Mouse (Mus musculus): ENCODE data around the gene Fadd.

The Fadd gene

DNA sequence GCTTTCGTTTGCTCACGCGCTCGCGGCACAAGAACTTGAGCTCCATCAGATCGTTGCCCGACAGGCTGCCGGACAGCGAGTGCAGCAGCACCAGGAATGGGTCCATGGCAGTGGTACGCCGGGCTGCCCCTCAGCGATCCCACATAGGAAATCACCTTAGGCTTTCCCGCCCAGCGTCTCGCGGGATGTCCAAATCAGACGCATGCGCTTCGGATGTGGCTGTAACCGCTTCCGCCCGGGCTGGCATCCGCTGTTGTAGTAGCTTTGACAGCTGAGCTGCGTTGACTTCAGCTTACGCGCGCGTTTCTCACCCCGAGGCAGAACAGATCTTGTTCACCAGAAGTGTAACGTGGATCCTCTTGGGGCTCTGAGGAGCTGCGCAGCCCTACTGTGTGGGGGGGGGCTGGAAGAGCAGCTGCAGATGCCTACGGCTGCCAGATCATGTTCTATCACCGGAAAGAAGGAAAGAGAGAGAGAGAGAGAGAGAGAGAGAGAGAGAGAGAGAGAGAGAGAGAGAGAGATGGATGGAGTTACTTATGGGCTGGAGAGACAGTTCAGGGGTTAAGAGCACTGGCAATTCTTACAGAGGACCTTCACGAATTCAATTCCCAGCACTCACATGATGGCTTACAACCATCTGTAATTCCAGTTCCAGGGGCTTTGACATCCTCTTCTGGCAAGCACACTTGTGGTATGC, at the start of gene Fadd:
Fadd (minus strand) TSS at position 180 of the 697 bp plus-strand sequence.
- peak; percentile 89 for DNase-seq

GRCm38 (mm10) chr7:144630622-144631021, 48.4 kb upstream of the Fadd start:
- DNase-seq = no peak

DNA sequence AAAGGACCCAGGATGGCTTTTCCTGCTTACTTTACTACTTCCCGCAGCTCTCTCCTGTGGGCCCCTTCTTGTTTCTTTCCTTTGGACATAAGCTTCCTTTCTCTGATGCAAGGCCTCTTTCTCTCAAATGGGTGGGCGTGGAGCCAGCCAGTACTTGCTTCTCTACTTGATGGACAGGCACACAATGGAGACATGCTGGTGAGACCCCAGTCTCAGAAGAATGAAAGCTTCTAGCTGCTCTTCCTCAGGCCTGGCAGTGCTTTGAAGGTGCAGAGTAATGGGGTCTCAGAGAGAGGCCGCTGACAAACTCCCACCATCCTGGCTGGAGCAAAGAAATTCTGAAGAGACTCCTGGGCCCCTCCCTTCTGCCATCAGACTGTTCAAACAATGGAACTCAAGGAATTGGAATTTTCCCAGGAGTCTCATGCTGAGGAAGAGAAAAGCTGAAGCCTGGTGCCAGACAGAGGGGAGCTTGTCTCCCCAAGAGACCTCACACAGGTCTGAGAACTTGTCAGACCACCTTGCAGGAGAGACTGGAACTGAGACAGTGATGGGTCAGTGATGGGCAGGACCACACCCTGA, 46.2 kb upstream of the Fadd start:
- no peak for DNase-seq

GRCm38 (mm10) chr7:144627606-144628333, 45.5 kb upstream of the Fadd start:
- no peak for DNase-seq

DNA sequence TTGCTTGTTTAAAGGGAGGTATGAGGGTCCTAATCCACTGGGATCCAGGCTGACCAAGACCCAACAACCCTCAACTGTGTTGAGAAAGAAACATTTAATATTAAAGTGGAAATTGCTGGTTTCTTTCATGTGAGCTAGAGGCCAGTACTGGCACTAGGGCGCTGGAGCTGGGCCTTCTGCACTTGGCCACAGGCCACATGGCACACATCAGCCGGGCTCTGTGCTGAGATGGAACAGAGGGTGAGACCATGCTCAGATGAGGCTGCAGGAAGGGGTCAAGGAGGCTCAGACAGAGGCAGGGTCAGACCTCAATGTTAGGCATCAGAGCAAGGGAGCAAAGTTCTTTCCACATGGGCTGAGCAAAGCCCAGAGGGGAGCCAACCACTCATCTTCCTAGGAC, 43.8 kb upstream of the Fadd start:
- DNase-seq = no peak

DNA sequence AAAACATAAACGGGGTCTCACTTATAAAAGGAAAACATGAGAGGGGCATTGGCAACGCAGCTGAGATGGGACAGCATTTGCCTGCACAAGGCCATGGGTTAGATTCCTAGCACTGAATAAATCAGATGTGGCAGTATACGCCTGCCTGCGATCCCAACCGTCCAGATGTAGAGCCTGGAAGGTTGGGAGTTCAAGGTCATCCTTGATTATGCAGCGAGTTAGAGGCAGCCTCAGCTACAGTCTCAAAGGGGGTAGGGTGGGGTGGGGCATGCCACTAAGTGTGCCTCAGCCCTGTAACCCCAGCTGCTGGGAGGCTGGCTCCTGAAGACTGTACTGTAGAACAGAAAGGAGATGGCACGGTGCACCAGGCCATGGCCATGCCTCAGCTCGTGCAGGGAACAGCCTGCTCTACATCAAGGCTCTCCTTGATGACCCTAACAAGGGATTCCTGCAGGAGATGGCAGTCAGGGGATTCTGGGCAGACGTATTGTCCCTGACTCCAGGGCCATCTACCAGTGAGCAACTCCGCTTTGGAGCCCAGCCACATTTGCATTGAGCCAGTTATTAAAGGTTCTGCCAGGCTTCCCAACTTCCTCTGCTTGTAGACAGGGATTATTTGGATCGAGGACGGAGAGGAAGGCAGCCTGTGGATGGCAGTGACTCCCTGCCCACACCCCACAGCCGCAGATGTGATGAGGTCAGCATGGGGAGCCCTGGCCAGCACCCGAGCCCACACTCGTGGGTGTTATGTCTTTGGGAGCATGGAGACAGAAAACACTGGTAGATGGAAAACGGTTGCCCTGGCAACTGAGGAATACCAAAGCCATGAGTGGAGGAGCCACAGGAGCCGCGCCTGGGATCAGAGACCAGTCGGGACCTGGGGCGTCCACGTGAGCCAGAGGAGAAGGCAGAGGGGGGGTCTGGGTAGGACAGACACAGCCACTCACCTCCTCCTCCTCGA, 38.7 kb upstream of the Fadd start:
- DNase-seq = peak; percentile 26

GRCm38 (mm10) chr7:144620315-144620714, 38.1 kb upstream of the Fadd start:
- no peak for DNase-seq

GRCm38 (mm10) chr7:144615343-144615742, 33.1 kb upstream of the Fadd start:
- no peak for DNase-seq

GRCm38 (mm10) chr7:144612829-144613228, 30.6 kb upstream of the Fadd start:
- no peak for DNase-seq

DNA sequence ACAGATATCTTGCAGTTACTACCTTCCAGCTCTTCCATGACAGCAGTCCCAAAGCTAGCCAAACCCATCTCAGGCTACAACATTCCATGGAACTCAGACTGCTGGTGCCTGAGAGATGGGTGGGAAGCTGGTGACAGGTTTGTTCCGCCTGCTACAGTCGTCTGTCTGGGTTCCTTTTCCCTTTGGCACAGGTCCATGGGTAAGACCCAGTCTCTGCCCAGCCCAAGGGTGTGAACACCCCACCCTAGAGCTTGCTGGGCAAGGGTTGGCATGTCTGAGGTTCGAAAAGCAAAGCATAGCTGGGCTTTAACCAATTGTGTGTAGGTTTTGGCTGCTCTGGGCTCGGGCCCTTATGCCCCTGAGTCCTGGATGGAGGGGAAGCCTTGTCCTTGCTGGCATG, 30.1 kb upstream of the Fadd start:
- DNase-seq = no peak

DNA sequence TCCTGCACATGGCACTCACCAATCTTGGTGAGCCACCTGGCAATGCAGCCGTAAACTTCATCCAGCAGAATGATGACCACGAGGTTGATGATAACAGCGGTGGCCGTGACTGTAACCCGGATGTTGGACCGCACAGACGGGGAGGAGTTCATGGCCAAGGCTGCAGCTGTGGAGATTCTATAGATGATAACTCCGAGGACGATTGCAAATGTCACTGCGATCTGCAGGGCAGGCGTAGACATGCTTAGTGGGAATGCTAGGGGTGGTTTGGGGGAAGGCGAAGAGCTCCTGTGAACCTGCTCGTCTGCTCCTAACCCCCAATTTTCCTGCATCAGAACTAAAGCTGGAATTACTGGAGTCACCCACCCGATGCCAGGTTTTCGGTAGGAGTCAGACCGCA, 29.3 kb upstream of the Fadd start:
- DNase-seq = no peak

- DNase-seq = no peak
Measured at GRCm38 (mm10) chr7:144609568-144609967, 27.3 kb upstream of the Fadd start.

DNA sequence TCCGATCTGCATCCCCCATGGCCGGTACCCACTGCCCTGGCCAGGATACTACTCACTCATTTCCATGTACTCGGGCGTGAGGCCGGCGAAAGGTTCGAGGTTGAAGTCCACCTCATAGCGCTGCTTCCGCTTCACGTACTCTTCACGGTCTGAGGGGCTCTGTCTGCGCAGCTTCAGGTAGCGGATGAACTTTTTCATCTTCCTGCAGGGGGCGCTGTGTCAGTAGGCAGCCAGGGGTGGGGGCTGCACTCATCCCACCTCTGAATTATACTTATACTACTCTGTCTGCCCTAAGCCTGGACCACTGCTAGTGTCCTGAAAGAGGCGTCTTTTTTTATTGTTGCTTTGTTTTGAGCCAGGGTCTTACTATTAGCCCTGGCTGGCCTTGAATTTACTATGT, 25.6 kb upstream of the Fadd start:
- no peak for DNase-seq

DNA sequence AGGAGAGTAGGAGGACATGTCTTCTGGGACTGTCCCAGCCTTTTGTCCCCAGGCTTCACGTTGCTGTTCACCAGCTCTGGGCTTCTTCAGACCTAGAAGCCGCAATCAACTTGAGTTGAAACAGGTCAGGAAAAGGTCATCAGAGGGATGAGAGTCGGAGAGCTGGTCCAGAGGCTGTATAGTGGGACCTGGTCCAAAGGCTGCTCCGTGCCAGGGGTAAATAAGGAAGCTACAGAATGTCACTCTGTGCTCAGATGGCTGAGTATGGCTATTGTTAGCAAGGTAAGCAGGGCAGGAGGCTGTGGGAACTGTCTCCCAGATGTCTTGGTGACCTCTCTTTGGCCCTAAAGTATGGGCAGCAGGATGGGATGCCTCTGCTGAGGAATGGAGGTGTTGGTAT, 22.5 kb upstream of the Fadd start:
- DNase-seq = no peak

GRCm38 (mm10) chr7:144604291-144604690, 22.0 kb upstream of the Fadd start:
- no peak for DNase-seq

DNA sequence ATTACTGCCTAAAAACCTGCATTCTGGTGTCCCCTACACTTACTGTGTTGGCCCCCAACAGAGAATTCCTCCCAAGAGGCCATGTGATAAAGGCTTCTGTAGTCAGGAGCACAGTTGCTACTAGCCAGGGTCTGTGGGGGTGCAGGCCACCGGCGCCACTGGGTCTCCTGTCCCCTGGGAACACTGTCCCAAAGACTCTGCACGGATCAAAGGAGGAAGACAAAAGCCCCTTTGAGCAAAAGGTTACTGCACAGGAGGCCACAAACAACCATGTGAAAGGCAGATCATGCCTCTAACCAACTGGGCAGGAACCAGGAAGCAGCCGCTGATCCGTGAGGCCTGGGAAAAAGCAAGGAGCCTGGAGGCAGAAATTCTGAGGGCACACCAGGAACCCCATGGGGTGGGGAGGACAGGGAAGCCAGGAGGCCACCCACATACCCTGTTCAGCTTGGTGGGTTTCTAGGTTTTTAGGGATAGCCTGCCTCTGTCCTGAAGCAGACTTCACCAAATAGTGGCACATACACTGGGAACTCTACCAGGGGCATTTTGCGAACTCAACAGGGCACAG, 18.2 kb upstream of the Fadd start:
- DNase-seq = no peak

GRCm38 (mm10) chr7:144589508-144589907, 7.2 kb upstream of the Fadd start:
- DNase-seq = no peak

GRCm38 (mm10) chr7:144587291-144587690, 5.0 kb upstream of the Fadd start:
- peak; percentile 59 for DNase-seq

- DNase-seq = peak; percentile 32
Measured at GRCm38 (mm10) chr7:144585648-144586047, 3.4 kb upstream of the Fadd start.

- DNase-seq = no peak
Measured at GRCm38 (mm10) chr7:144583619-144584018, 1.4 kb upstream of the Fadd start.

- DNase-seq = peak; percentile 58
Measured at GRCm38 (mm10) chr7:144581559-144582283, 542 bp downstream of the Fadd start.

DNA sequence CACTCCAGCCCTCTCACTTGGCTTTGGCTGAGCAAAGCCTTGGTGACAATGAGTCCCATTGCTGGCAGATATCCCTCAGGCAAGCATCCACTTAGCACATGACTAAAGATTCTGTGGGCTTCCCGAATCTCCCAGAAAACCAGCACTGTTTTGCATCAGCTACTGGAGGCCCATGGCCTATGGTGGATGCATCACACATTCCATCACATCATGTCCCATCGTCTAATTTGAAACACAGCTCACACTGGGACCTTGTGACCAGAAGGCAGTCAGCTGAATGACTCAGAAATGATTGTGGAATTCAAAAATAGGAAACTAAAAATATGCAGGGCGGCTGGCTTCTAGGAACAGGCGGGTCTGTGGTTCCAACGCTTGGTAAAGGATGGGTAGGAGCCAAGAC, 4.4 kb downstream of the Fadd start:
- DNase-seq = no peak

All from right cerebral cortex, postnatal 25 days (tissue).